Mouse (Mus musculus): ENCODE measurements around the gene Cdkal1. TPM values are rescaled to one million over a fixed set of nuclear protein-coding genes. Genes with fewer than 3 reads are reported as not detected.

Cdkal1 gene
- polyA plus RNA-seq, 1 experiment from 2014 or later: 23.9 TPM

GRCm38 (mm10) chr13:29780713-29781112, 74.8 kb downstream of the Cdkal1 start:
- WGBS: 56% methylated on average over 6 of the region's 6 CpGs
- no peak overlapping the region for H3K4me3 ChIP-seq (ENCODE audit: low read depth, low read length)
- H3K9ac ChIP-seq (ENCODE audit: low read length): no peak overlapping the region
- H3K27ac ChIP-seq (ENCODE audit: low read depth, low read length): no peak overlapping the region
- H3K4me1 ChIP-seq (ENCODE audit: control insufficient read depth, insufficient read depth, low read length): 0 out of 2 replicates have a peak, but pooled peaks cover 3% of the 10 kb centered on the region
- ATAC-seq (no peak), DNase-seq (ENCODE audit: low spot score) (no peak)
- no peaks in the 10 kb centered on the region for H3K27me3 ChIP-seq (replicated peaks; ENCODE audit: control insufficient read depth, insufficient read depth, low read length)
- no peaks in the 10 kb centered on the region for H3K36me3 ChIP-seq (ENCODE audit: control insufficient read depth, insufficient read depth, low read length)
- H3K9me3 ChIP-seq (replicated peaks; ENCODE audit: control insufficient read depth, low read length): no peaks in the 10 kb centered on the region
- H3K4me2 ChIP-seq (ENCODE audit: low read length): no peak overlapping the region

GRCm38 (mm10) chr13:29779519-29779918, 76.0 kb downstream of the Cdkal1 start:
- no peaks in the 10 kb centered on the region for H3K27me3 ChIP-seq (replicated peaks; ENCODE audit: control insufficient read depth, insufficient read depth, low read length)
- H3K4me1 ChIP-seq (ENCODE audit: control insufficient read depth, insufficient read depth, low read length): 0 out of 2 replicates have a peak, but pooled peaks cover 3% of the 10 kb centered on the region
- H3K9me3 ChIP-seq (replicated peaks; ENCODE audit: control insufficient read depth, low read length): no peaks in the 10 kb centered on the region
- no peaks in the 10 kb centered on the region for H3K36me3 ChIP-seq (ENCODE audit: control insufficient read depth, insufficient read depth, low read length)
- H3K27ac ChIP-seq (ENCODE audit: low read depth, low read length): no peak overlapping the region
- no peak for DNase-seq (ENCODE audit: low spot score)
- no peak for ATAC-seq
- no peak overlapping the region for H3K9ac ChIP-seq (ENCODE audit: low read length)
- H3K4me2 ChIP-seq (ENCODE audit: low read length): no peak overlapping the region
- WGBS: 94% methylated on average over 5 of the region's 5 CpGs
- no peak overlapping the region for H3K4me3 ChIP-seq (ENCODE audit: low read depth, low read length)

DNA sequence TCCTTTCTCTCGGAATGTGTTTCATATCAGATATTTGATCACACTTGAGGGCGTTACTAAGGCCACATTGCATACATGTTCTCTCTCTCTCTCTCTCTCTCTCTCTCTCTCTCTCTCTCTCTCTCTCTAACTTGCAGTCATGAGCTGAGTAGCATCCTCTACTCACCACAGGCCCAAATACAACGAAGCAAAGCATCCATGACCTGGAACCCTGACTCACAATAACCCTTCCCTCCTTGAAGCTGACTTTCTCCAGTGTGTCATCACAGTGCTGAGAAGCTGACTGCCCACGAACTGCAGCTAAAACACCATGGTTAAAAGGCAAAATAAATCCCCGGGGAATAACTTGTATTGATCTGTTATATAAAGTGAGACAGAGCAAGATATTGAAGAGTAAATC, 76.4 kb downstream of the Cdkal1 start:
- Histone ChIP-seq H3K36me3 (ENCODE audit: control insufficient read depth, insufficient read depth, low read length) (no peaks in the 10 kb centered on the region), H3K4me2 (ENCODE audit: low read length) (no peak overlapping the region), H3K9ac (ENCODE audit: low read length) (no peak overlapping the region), H3K4me1 (ENCODE audit: control insufficient read depth, insufficient read depth, low read length) (0 out of 2 replicates have a peak, but pooled peaks cover 3% of the 10 kb centered on the region), H3K27me3 (replicated peaks; ENCODE audit: control insufficient read depth, insufficient read depth, low read length) (no peaks in the 10 kb centered on the region), H3K27ac (ENCODE audit: low read depth, low read length) (no peak overlapping the region), H3K4me3 (ENCODE audit: low read depth, low read length) (no peak overlapping the region), H3K9me3 (replicated peaks; ENCODE audit: control insufficient read depth, low read length) (no peaks in the 10 kb centered on the region)
- ATAC-seq (no peak), DNase-seq (ENCODE audit: low spot score) (no peak)
- 91% methylated on average over 5 of the region's 5 CpGs for WGBS

- 87% methylated on average over 6 of the region's 6 CpGs for WGBS
- ATAC-seq (no peak), DNase-seq (ENCODE audit: low spot score) (no peak)
- Histone ChIP-seq H3K9ac (ENCODE audit: low read length) (no peak overlapping the region), H3K36me3 (ENCODE audit: control insufficient read depth, insufficient read depth, low read length) (no peaks in the 10 kb centered on the region), H3K4me1 (ENCODE audit: control insufficient read depth, insufficient read depth, low read length) (0 out of 2 replicates have a peak, but pooled peaks cover 3% of the 10 kb centered on the region), H3K27ac (ENCODE audit: low read depth, low read length) (no peak overlapping the region), H3K4me2 (ENCODE audit: low read length) (no peak overlapping the region), H3K27me3 (replicated peaks; ENCODE audit: control insufficient read depth, insufficient read depth, low read length) (no peaks in the 10 kb centered on the region), H3K4me3 (ENCODE audit: low read depth, low read length) (no peak overlapping the region), H3K9me3 (replicated peaks; ENCODE audit: control insufficient read depth, low read length) (no peaks in the 10 kb centered on the region)
Measured at GRCm38 (mm10) chr13:29778124-29778523, 77.3 kb downstream of the Cdkal1 start.

- no peak overlapping the region for H3K4me3 ChIP-seq (ENCODE audit: low read depth, low read length)
- DNase-seq (ENCODE audit: low spot score) (no peak), ATAC-seq (no peak)
- 0 out of 2 replicates have a peak, but pooled peaks cover 3% of the 10 kb centered on the region for H3K4me1 ChIP-seq (ENCODE audit: control insufficient read depth, insufficient read depth, low read length)
- H3K27ac ChIP-seq (ENCODE audit: low read depth, low read length): no peak overlapping the region
- no peaks in the 10 kb centered on the region for H3K36me3 ChIP-seq (ENCODE audit: control insufficient read depth, insufficient read depth, low read length)
- 84% methylated on average over 4 of the region's 4 CpGs for WGBS
- no peaks in the 10 kb centered on the region for H3K9me3 ChIP-seq (replicated peaks; ENCODE audit: control insufficient read depth, low read length)
- H3K27me3 ChIP-seq (replicated peaks; ENCODE audit: control insufficient read depth, insufficient read depth, low read length): no peaks in the 10 kb centered on the region
- no peak overlapping the region for H3K4me2 ChIP-seq (ENCODE audit: low read length)
- H3K9ac ChIP-seq (ENCODE audit: low read length): no peak overlapping the region
Measured at GRCm38 (mm10) chr13:29777225-29777624, 78.2 kb downstream of the Cdkal1 start.

DNA sequence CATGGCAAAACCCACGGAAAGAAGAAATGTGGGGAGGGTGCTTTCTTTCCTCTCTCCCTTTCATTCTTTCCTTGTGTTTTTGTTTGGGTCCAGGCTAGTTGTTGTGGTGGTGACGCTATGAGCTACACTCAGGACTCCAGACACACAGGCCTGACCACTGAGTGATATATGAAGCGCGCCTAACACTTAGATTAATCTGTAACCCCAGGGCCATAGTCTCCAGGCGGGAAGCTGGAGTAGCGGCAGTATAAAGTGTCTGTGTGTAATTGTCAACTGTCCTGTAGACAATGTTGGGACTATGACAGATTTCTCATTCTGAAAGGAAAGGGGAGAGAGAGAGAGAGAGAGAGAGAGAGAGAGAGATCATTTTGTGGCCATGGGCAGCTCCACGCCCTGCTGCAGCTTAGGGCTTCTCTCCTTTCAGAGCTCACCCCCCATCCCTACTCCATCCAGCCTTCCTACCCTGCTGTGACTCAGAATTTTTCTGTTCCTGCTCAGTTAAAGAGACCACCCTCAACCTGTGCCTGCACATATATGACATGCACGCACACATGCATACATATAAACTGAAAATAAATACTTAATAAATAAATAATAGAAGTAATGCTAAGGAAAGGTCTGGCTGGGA, 79.8 kb downstream of the Cdkal1 start:
- ATAC-seq (no peak), DNase-seq (ENCODE audit: low spot score) (no peak)
- Histone ChIP-seq H3K4me1 (ENCODE audit: control insufficient read depth, insufficient read depth, low read length) (peaks cover 2% of the 10 kb centered on the region), H3K9me3 (replicated peaks; ENCODE audit: control insufficient read depth, low read length) (no peaks in the 10 kb centered on the region), H3K27ac (ENCODE audit: low read depth, low read length) (no peak overlapping the region), H3K4me2 (ENCODE audit: low read length) (no peak overlapping the region), H3K36me3 (ENCODE audit: control insufficient read depth, insufficient read depth, low read length) (no peaks in the 10 kb centered on the region), H3K4me3 (ENCODE audit: low read depth, low read length) (no peak overlapping the region), H3K27me3 (replicated peaks; ENCODE audit: control insufficient read depth, insufficient read depth, low read length) (no peaks in the 10 kb centered on the region), H3K9ac (ENCODE audit: low read length) (no peak overlapping the region)
- WGBS: 87% methylated on average over 8 of the region's 8 CpGs

GRCm38 (mm10) chr13:29773563-29773962, 81.9 kb downstream of the Cdkal1 start:
- Histone ChIP-seq H3K27ac (ENCODE audit: low read depth, low read length) (no peak overlapping the region), H3K9ac (ENCODE audit: low read length) (no peak overlapping the region), H3K4me2 (ENCODE audit: low read length) (no peak overlapping the region), H3K27me3 (replicated peaks; ENCODE audit: control insufficient read depth, insufficient read depth, low read length) (no peaks in the 10 kb centered on the region), H3K4me3 (ENCODE audit: low read depth, low read length) (no peak overlapping the region), H3K9me3 (replicated peaks; ENCODE audit: control insufficient read depth, low read length) (no peaks in the 10 kb centered on the region), H3K36me3 (ENCODE audit: control insufficient read depth, insufficient read depth, low read length) (no peaks in the 10 kb centered on the region), H3K4me1 (ENCODE audit: control insufficient read depth, insufficient read depth, low read length) (peaks cover 18% of the 10 kb centered on the region)
- DNase-seq (ENCODE audit: low spot score): no peak
- ATAC-seq: no peak
- WGBS: 88% methylated on average over 6 of the region's 6 CpGs

- Histone ChIP-seq H3K36me3 (ENCODE audit: control insufficient read depth, insufficient read depth, low read length) (no peaks in the 10 kb centered on the region), H3K9ac (ENCODE audit: low read length) (no peak overlapping the region), H3K4me1 (ENCODE audit: control insufficient read depth, insufficient read depth, low read length) (peaks cover 23% of the 10 kb centered on the region), H3K27me3 (replicated peaks; ENCODE audit: control insufficient read depth, insufficient read depth, low read length) (no peaks in the 10 kb centered on the region), H3K4me2 (ENCODE audit: low read length) (no peak overlapping the region), H3K9me3 (replicated peaks; ENCODE audit: control insufficient read depth, low read length) (no peaks in the 10 kb centered on the region), H3K4me3 (ENCODE audit: low read depth, low read length) (no peak overlapping the region), H3K27ac (ENCODE audit: low read depth, low read length) (no peak overlapping the region)
- ATAC-seq (no peak), DNase-seq (ENCODE audit: low spot score) (no peak)
- WGBS: 60% methylated on average over 3 of the region's 3 CpGs
Measured at GRCm38 (mm10) chr13:29772970-29773369, 82.5 kb downstream of the Cdkal1 start.

GRCm38 (mm10) chr13:29769647-29770436, 85.6 kb downstream of the Cdkal1 start:
- WGBS: 3% methylated on average over 12 of the region's 12 CpGs
- peak; percentile 94 for ATAC-seq
- no peak overlapping the region for H3K4me3 ChIP-seq (ENCODE audit: low read depth, low read length)
- no peak overlapping the region; the same call in 1 of the 2 replicates for H3K9ac ChIP-seq (ENCODE audit: low read length)
- no peaks in the 10 kb centered on the region for H3K9me3 ChIP-seq (replicated peaks; ENCODE audit: control insufficient read depth, low read length)
- H3K4me1 ChIP-seq (ENCODE audit: control insufficient read depth, insufficient read depth, low read length): peaks cover 33% of the 10 kb centered on the region
- no peaks in the 10 kb centered on the region for H3K27me3 ChIP-seq (replicated peaks; ENCODE audit: control insufficient read depth, insufficient read depth, low read length)
- no peaks in the 10 kb centered on the region for H3K36me3 ChIP-seq (ENCODE audit: control insufficient read depth, insufficient read depth, low read length)
- peak overlapping the region; percentile 28 for H3K4me2 ChIP-seq (ENCODE audit: low read length)
- peak overlapping the region; percentile 78 for H3K27ac ChIP-seq (ENCODE audit: low read depth, low read length)
- peak; percentile 94 for DNase-seq (ENCODE audit: low spot score)

Measured in forebrain, embryonic 14.5 days (tissue).